Mouse (Mus musculus) c-Kit-positive CD71-positive TER-119-positive erythroid progenitor cells, embryonic 14.5 days (primary cell): ENCODE data around the gene Adgrg1.
A peak's percentile ranks its signal among the peaks of the same experiment; 100 is the strongest.

Experiments
- DNase-seq: peaks from one replicate; pipeline ENCODE4 v3.0.0-alpha.2; 2013; ENCODE audit warnings: low spot score

The Adgrg1 gene

GRCm38 (mm10) chr8:94974467-94975165 lies at the start of gene Adgrg1:
Gene Adgrg1, plus strand, starts transcription at chr8:94974751.
- DNase-seq, result no peak

- no peak for DNase-seq
Observed at GRCm38 (mm10) chr8:94928227-94928626, 46.3 kb upstream of the Adgrg1 start.

GRCm38 (mm10) chr8:94933918-94934317 lies 40.6 kb upstream of the Adgrg1 start:
- DNase-seq, result no peak

GRCm38 (mm10) chr8:94935172-94935571 lies 39.4 kb upstream of the Adgrg1 start:
- DNase-seq, result no peak

- DNase-seq, result peak; percentile 62
Observed at GRCm38 (mm10) chr8:94942566-94942965, 32.0 kb upstream of the Adgrg1 start.

GRCm38 (mm10) chr8:94945185-94945584 lies 29.4 kb upstream of the Adgrg1 start:
- DNase-seq, result no peak

- no peak for DNase-seq
Observed at GRCm38 (mm10) chr8:94948421-94948820, 26.1 kb upstream of the Adgrg1 start.

GRCm38 (mm10) chr8:94949010-94949409 lies 25.5 kb upstream of the Adgrg1 start:
- DNase-seq, result no peak

- DNase-seq, result peak; percentile 78
Observed at GRCm38 (mm10) chr8:94950046-94950445, 24.5 kb upstream of the Adgrg1 start.

- no peak for DNase-seq
Observed at GRCm38 (mm10) chr8:94950458-94950857, 24.1 kb upstream of the Adgrg1 start.

- DNase-seq, result no peak
Observed at GRCm38 (mm10) chr8:94952086-94952485, 22.5 kb upstream of the Adgrg1 start.

GRCm38 (mm10) chr8:94953624-94954367 lies 20.8 kb upstream of the Adgrg1 start:
- no peak for DNase-seq

- no peak for DNase-seq
Observed at GRCm38 (mm10) chr8:94954368-94954737, 20.2 kb upstream of the Adgrg1 start.

GRCm38 (mm10) chr8:94954921-94955758 lies 19.4 kb upstream of the Adgrg1 start:
- DNase-seq, result peak; percentile 66

GRCm38 (mm10) chr8:94956078-94956574 lies 18.4 kb upstream of the Adgrg1 start:
- no peak for DNase-seq

GRCm38 (mm10) chr8:94962201-94962600 lies 12.3 kb upstream of the Adgrg1 start:
- no peak for DNase-seq

- DNase-seq, result peak; percentile 88
Observed at GRCm38 (mm10) chr8:94964828-94965227, 9.7 kb upstream of the Adgrg1 start.

- DNase-seq, result peak; percentile 76
Observed at GRCm38 (mm10) chr8:94966578-94966977, 8.0 kb upstream of the Adgrg1 start.

- DNase-seq, result no peak
Observed at GRCm38 (mm10) chr8:94967071-94967470, 7.5 kb upstream of the Adgrg1 start.

- no peak for DNase-seq
Observed at GRCm38 (mm10) chr8:94967554-94967953, 7.0 kb upstream of the Adgrg1 start.

- no peak for DNase-seq
Observed at GRCm38 (mm10) chr8:94973270-94973669, 1.3 kb upstream of the Adgrg1 start.

GRCm38 (mm10) chr8:94973786-94974185 lies 765 bp upstream of the Adgrg1 start:
- DNase-seq, result no peak
